Mouse (Mus musculus): ENCODE measurements around the gene Psmb7. TPM values are rescaled to one million over a fixed set of nuclear protein-coding genes. Genes with fewer than 3 reads are reported as not detected.

Gene Psmb7
- polyA plus RNA-seq, 1 experiment, result 82.9 TPM

GRCm38 (mm10) chr2:38614437-38614836, 29.4 kb downstream of the Psmb7 start:
- Histone ChIP-seq H3K27ac (ENCODE audit: control insufficient read depth, insufficient read depth, low read depth, low read length, poor library complexity) (no peak overlapping the region), H3K4me3 (replicated peaks; ENCODE audit: control insufficient read depth, low read depth, low read length) (no peak overlapping the region), H3K4me1 (ENCODE audit: control insufficient read depth, insufficient read depth, low read length) (no peaks in the 10 kb centered on the region)
- no peak for TF ChIP-seq CTCF (IDR thresholded peaks at IDR 0.05; ENCODE audit: control insufficient read depth, insufficient read depth, low read length)
- TF ChIP-seq POLR2A (IDR thresholded peaks at IDR 0.05; ENCODE audit: borderline replicate concordance, control insufficient read depth, low read depth, low read length), result no peak
- 72% methylated on average over 6 of the region's 6 CpGs for WGBS

GRCm38 (mm10) chr2:38613576-38613975, 30.3 kb downstream of the Psmb7 start:
- Histone ChIP-seq H3K27ac (ENCODE audit: control insufficient read depth, insufficient read depth, low read depth, low read length, poor library complexity) (no peak overlapping the region), H3K4me3 (replicated peaks; ENCODE audit: control insufficient read depth, low read depth, low read length) (no peak overlapping the region), H3K4me1 (ENCODE audit: control insufficient read depth, insufficient read depth, low read length) (no peaks in the 10 kb centered on the region)
- WGBS, result 87% methylated on average over 3 of the region's 3 CpGs
- TF ChIP-seq POLR2A (IDR thresholded peaks at IDR 0.05; ENCODE audit: borderline replicate concordance, control insufficient read depth, low read depth, low read length) (no peak), CTCF (IDR thresholded peaks at IDR 0.05; ENCODE audit: control insufficient read depth, insufficient read depth, low read length) (no peak)

- Histone ChIP-seq H3K4me1 (ENCODE audit: control insufficient read depth, insufficient read depth, low read length) (no peaks in the 10 kb centered on the region), H3K27ac (ENCODE audit: control insufficient read depth, insufficient read depth, low read depth, low read length, poor library complexity) (no peak overlapping the region), H3K4me3 (replicated peaks; ENCODE audit: control insufficient read depth, low read depth, low read length) (no peak overlapping the region)
- 91% methylated on average over 6 of the region's 6 CpGs for WGBS
- TF ChIP-seq CTCF (IDR thresholded peaks at IDR 0.05; ENCODE audit: control insufficient read depth, insufficient read depth, low read length) (no peak), POLR2A (IDR thresholded peaks at IDR 0.05; ENCODE audit: borderline replicate concordance, control insufficient read depth, low read depth, low read length) (no peak)
Observed at GRCm38 (mm10) chr2:38612596-38612995, 31.3 kb downstream of the Psmb7 start.

GRCm38 (mm10) chr2:38610161-38610560, 33.7 kb downstream of the Psmb7 start:
- Histone ChIP-seq H3K27ac (ENCODE audit: control insufficient read depth, insufficient read depth, low read depth, low read length, poor library complexity) (no peak overlapping the region), H3K4me3 (replicated peaks; ENCODE audit: control insufficient read depth, low read depth, low read length) (no peak overlapping the region), H3K4me1 (ENCODE audit: control insufficient read depth, insufficient read depth, low read length) (no peaks in the 10 kb centered on the region; the same call in 1 of the 2 replicates)
- WGBS, result 81% methylated on average over 2 of the region's 2 CpGs
- TF ChIP-seq CTCF (IDR thresholded peaks at IDR 0.05; ENCODE audit: control insufficient read depth, insufficient read depth, low read length) (no peak), POLR2A (IDR thresholded peaks at IDR 0.05; ENCODE audit: borderline replicate concordance, control insufficient read depth, low read depth, low read length) (no peak)

GRCm38 (mm10) chr2:38609310-38609709, 34.6 kb downstream of the Psmb7 start:
- H3K4me1 ChIP-seq (ENCODE audit: control insufficient read depth, insufficient read depth, low read length), result no peaks in the 10 kb centered on the region; the same call in 1 of the 2 replicates
- no peak overlapping the region for H3K4me3 ChIP-seq (replicated peaks; ENCODE audit: control insufficient read depth, low read depth, low read length)
- no peak overlapping the region for H3K27ac ChIP-seq (ENCODE audit: control insufficient read depth, insufficient read depth, low read depth, low read length, poor library complexity)
- no peak for TF ChIP-seq CTCF (IDR thresholded peaks at IDR 0.05; ENCODE audit: control insufficient read depth, insufficient read depth, low read length)
- 91% methylated on average over 11 of the region's 11 CpGs for WGBS

GRCm38 (mm10) chr2:38608831-38609309, 35.0 kb downstream of the Psmb7 start:
- TF ChIP-seq POLR2A (IDR thresholded peaks at IDR 0.05; ENCODE audit: borderline replicate concordance, control insufficient read depth, low read depth, low read length), result no peak
- no peak for TF ChIP-seq CTCF (IDR thresholded peaks at IDR 0.05; ENCODE audit: control insufficient read depth, insufficient read depth, low read length)
- 82% methylated on average over 5 of the region's 5 CpGs for WGBS
- Histone ChIP-seq H3K27ac (ENCODE audit: control insufficient read depth, insufficient read depth, low read depth, low read length, poor library complexity) (no peak overlapping the region), H3K4me1 (ENCODE audit: control insufficient read depth, insufficient read depth, low read length) (no peaks in the 10 kb centered on the region; the same call in 1 of the 2 replicates), H3K4me3 (replicated peaks; ENCODE audit: control insufficient read depth, low read depth, low read length) (no peak overlapping the region)

GRCm38 (mm10) chr2:38607716-38608115, 36.2 kb downstream of the Psmb7 start:
- WGBS, result 43% methylated on average over 1 of the region's 1 CpGs
- TF ChIP-seq POLR2A (IDR thresholded peaks at IDR 0.05; ENCODE audit: borderline replicate concordance, control insufficient read depth, low read depth, low read length), result no peak
- TF ChIP-seq CTCF (IDR thresholded peaks at IDR 0.05; ENCODE audit: control insufficient read depth, insufficient read depth, low read length), result no peak
- Histone ChIP-seq H3K4me3 (replicated peaks; ENCODE audit: control insufficient read depth, low read depth, low read length) (no peak overlapping the region), H3K4me1 (ENCODE audit: control insufficient read depth, insufficient read depth, low read length) (no peaks in the 10 kb centered on the region; the same call in 1 of the 2 replicates), H3K27ac (ENCODE audit: control insufficient read depth, insufficient read depth, low read depth, low read length, poor library complexity) (no peak overlapping the region)

- Histone ChIP-seq H3K4me3 (replicated peaks; ENCODE audit: control insufficient read depth, low read depth, low read length) (no peak overlapping the region), H3K27ac (ENCODE audit: control insufficient read depth, insufficient read depth, low read depth, low read length, poor library complexity) (no peak overlapping the region), H3K4me1 (ENCODE audit: control insufficient read depth, insufficient read depth, low read length) (no peaks in the 10 kb centered on the region)
- TF ChIP-seq CTCF (IDR thresholded peaks at IDR 0.05; ENCODE audit: control insufficient read depth, insufficient read depth, low read length) (no peak), POLR2A (IDR thresholded peaks at IDR 0.05; ENCODE audit: borderline replicate concordance, control insufficient read depth, low read depth, low read length) (no peak)
Observed at GRCm38 (mm10) chr2:38600842-38601241, 43.0 kb downstream of the Psmb7 start.

- no peak overlapping the region for H3K4me3 ChIP-seq (replicated peaks; ENCODE audit: control insufficient read depth, low read depth, low read length)
- H3K27ac ChIP-seq (ENCODE audit: control insufficient read depth, insufficient read depth, low read depth, low read length, poor library complexity), result no peak overlapping the region
- 85% methylated on average over 2 of the region's 2 CpGs for WGBS
- TF ChIP-seq CTCF (IDR thresholded peaks at IDR 0.05; ENCODE audit: control insufficient read depth, insufficient read depth, low read length), result no peak
- H3K4me1 ChIP-seq (ENCODE audit: control insufficient read depth, insufficient read depth, low read length), result no peaks in the 10 kb centered on the region
Observed at GRCm38 (mm10) chr2:38598395-38598794, 45.5 kb downstream of the Psmb7 start.
